Mouse (Mus musculus) heart, embryonic 13.5 days (tissue): ENCODE measurements around the gene Washc2. TPM values are rescaled to one million over a fixed set of nuclear protein-coding genes. Genes with fewer than 3 reads are reported as not detected.

Source experiments
- ATAC-seq: fragments of 200-750 bp; cut with Nextera tagmentation; 2 replicates; pipeline ENCODE4 v1.8.0; 2017; ENCODE audit warnings: moderate TSS enrichment; ENCODE audit not compliant: insufficient number of reproducible peaks, low FRiP score, low TSS enrichment; ENCODE audit errors: extremely low read depth
- H3K27ac ChIP-seq: fragments of 300-500 bp; sonication (generic); replicated peaks from 2 replicates; pipeline ENCODE4 v1.5.1; 2015; ENCODE audit warnings: moderate library complexity, mild to moderate bottlenecking, inconsistent platforms
- H3K27me3 ChIP-seq: fragments of 300-500 bp; sonication (generic); replicated peaks from 2 replicates; pipeline ENCODE4 v1.6.1; 2015; ENCODE audit warnings: mild to moderate bottlenecking, inconsistent platforms
- H3K36me3 ChIP-seq: fragments of 300-500 bp; sonication (generic); 2 replicates; pipeline ENCODE4 v1.6.1; 2015; ENCODE audit warnings: mild to moderate bottlenecking, inconsistent platforms
- H3K4me1 ChIP-seq: fragments of 300-500 bp; sonication (generic); 2 replicates; pipeline ENCODE4 v1.6.1; 2015; ENCODE audit warnings: inconsistent platforms
- H3K4me2 ChIP-seq: fragments of 300-500 bp; sonication (generic); 2 replicates; pipeline ENCODE4 v1.6.1; 2015; ENCODE audit warnings: inconsistent platforms, mild to moderate bottlenecking, moderate library complexity
- H3K4me3 ChIP-seq: fragments of 300-500 bp; sonication (generic); 2 replicates; pipeline ENCODE4 v1.5.1; 2015; ENCODE audit warnings: moderate library complexity, mild to moderate bottlenecking, inconsistent platforms
- H3K9ac ChIP-seq: fragments of 300-500 bp; sonication (generic); 2 replicates; pipeline ENCODE4 v1.6.1; 2015; ENCODE audit warnings: inconsistent platforms, mild to moderate bottlenecking, moderate library complexity
- H3K9me3 ChIP-seq: fragments of 300-500 bp; sonication (generic); 2 replicates; pipeline ENCODE4 v1.6.1; 2016; ENCODE audit warnings: inconsistent platforms
- WGBS: fragments of 180-500 bp; shearing (Covaris S2); methylation state at CpG from one replicate; pipeline ENCODE4 v1.1.7; 2015; ENCODE audit warnings: mixed read lengths; 5-methylcytosine and 5-hydroxymethylcytosine counted together
- polyA plus RNA-seq: library from polyadenylated mRNA; unstranded; fragments of >200 nt; fragmentation: Nextera tagmentation; extraction: Ambion mirVana; gene quantifications from 2 replicates; pipeline ENCODE4 v1.2.1, GENCODE M21; 2015

The Washc2 gene
- polyA plus RNA-seq, 1 experiment from 2014 or later, result 31.4 TPM

- H3K9me3 ChIP-seq, result no peaks in the 10 kb centered on the region
- peaks cover 32% of the 10 kb centered on the region for H3K36me3 ChIP-seq
- WGBS, result under 1% methylated on average over 59 of the region's 67 CpGs
- H3K27ac ChIP-seq, result peak within 1 kb of the TSS; percentile 39
- peak within 1 kb of the TSS; percentile 72 for H3K4me3 ChIP-seq
- H3K4me1 ChIP-seq, result peaks cover 17% of the 10 kb centered on the region
- ATAC-seq, result peak; percentile 89
- H3K9ac ChIP-seq, result peak within 1 kb of the TSS; percentile 90
- H3K27me3 ChIP-seq, result no peaks in the 10 kb centered on the region
- peak within 1 kb of the TSS; percentile 88 for H3K4me2 ChIP-seq
These were observed 56.3 kb downstream of the Washc2 start, which contains the start of gene Zfand4 for GRCm38 (mm10) chr6:116264018-116264651. Gene Zfand4, plus strand, starts transcription at chr6:116264222.

- WGBS, result 86% methylated on average over 11 of the region's 11 CpGs
- Histone ChIP-seq H3K36me3 (peaks cover 27% of the 10 kb centered on the region), H3K27me3 (no peaks in the 10 kb centered on the region), H3K9me3 (no peaks in the 10 kb centered on the region), H3K27ac (no peak overlapping the region), H3K4me3 (peak overlapping the region; percentile 72), H3K4me1 (peaks cover 17% of the 10 kb centered on the region), H3K4me2 (peak overlapping the region; percentile 88), H3K9ac (peak overlapping the region; percentile 90; the same call in 1 of the 2 replicates)
- ATAC-seq, result no peak
These were observed 57.0 kb downstream of the Washc2 start for GRCm38 (mm10) chr6:116264836-116265235.

DNA sequence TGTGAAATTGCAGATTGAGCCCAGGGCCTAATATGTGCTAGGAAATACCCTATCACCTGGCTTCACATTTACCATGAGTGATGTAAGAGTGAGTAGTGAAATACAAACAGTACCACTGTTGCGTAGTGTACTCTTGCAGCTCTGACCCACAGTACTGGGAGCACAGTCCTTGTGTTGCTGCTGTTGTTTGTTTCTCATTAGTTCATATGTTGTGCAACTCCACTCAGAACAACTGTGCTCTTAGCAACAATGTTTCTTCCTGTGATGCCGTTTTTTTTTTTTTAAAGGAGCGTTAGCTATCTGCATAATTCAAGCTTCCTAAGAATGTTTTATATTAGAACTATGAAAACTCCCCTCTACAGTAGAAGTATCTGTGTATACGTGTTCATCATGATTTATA, 57.8 kb downstream of the Washc2 start:
- peaks cover 21% of the 10 kb centered on the region for H3K36me3 ChIP-seq
- WGBS, result 80% methylated on average over 4 of the region's 4 CpGs
- no peaks in the 10 kb centered on the region for H3K9me3 ChIP-seq
- H3K9ac ChIP-seq, result no peak overlapping the region
- no peak overlapping the region for H3K4me3 ChIP-seq
- no peak for ATAC-seq
- no peak overlapping the region for H3K27ac ChIP-seq
- peaks cover 17% of the 10 kb centered on the region for H3K4me1 ChIP-seq
- peak overlapping the region; percentile 61 for H3K4me2 ChIP-seq
- no peaks in the 10 kb centered on the region for H3K27me3 ChIP-seq

DNA sequence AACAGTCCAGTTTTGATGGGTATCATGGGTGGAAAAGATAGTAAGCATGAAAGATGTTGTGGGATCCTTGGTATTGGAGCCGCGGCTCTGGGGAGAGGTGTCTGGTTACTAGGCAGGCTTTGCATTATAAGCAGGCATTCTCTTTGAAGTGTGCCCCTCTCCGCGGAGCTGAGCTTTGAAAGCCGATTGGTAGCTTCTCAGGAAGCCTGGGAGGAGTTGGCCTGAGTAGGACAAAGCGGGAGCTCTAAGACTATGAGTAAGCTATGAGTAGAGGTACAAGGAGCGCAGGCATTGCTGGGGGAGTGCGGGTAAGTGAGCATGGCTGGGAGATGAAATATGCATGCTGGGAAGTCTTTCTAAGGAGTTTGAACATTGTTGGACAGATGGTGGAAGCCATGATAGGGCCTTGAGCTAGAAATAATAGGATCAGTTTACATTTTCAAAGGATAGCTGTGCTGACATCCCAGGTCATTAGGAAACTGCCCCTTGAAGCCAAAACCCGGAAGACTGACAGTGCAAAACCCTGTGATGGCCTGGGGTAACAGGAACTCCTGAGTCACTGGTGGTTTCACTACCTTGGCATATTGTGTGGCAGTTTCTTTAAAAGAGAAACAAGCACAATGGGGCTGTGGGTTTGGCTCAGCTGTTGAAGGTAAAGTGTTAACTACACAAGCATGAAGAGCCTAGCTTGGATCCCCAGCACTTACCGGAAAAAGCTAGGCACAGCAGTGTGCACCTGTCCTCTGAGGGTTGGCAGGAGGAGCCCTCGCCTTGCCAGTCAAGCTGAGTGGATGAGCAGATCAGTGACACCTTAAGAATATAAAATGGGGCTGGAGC, 58.7 kb downstream of the Washc2 start:
- no peak for ATAC-seq
- Histone ChIP-seq H3K9ac (0 out of 2 replicates have a peak overlapping the region, but pooled peaks have one; percentile 53), H3K4me2 (peak overlapping the region; percentile 61), H3K27me3 (no peaks in the 10 kb centered on the region), H3K9me3 (no peaks in the 10 kb centered on the region), H3K36me3 (peaks cover 12% of the 10 kb centered on the region; the same call in 1 of the 2 replicates), H3K4me1 (peaks cover 17% of the 10 kb centered on the region), H3K4me3 (peak overlapping the region; percentile 25; the same call in 1 of the 2 replicates), H3K27ac (no peak overlapping the region; the same call in 1 of the 2 replicates)
- 27% methylated on average over 11 of the region's 11 CpGs for WGBS

DNA sequence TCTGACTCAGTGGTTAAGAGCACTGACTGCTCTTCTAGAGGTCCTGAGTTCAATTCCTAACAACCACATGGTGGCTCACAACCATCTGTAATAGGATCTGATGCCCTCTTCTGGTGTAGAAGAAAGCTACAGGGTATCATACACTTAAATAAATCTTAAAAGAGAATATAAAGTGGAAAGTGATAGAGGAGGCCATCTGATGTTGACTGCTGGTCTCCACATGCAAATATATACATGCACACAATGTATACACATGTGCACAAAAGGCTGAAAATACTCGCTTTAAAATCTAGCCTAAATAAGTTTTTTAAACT, 59.2 kb downstream of the Washc2 start:
- ATAC-seq, result no peak
- H3K27ac ChIP-seq, result no peak overlapping the region
- H3K27me3 ChIP-seq, result no peaks in the 10 kb centered on the region
- no peak overlapping the region for H3K4me2 ChIP-seq
- peaks cover 7% of the 10 kb centered on the region; the same call in 1 of the 2 replicates for H3K36me3 ChIP-seq
- H3K9me3 ChIP-seq, result no peaks in the 10 kb centered on the region
- H3K4me1 ChIP-seq, result peaks cover 17% of the 10 kb centered on the region
- H3K9ac ChIP-seq, result no peak overlapping the region
- no peak overlapping the region for H3K4me3 ChIP-seq
- 70% methylated on average over 1 of the region's 1 CpGs for WGBS

DNA sequence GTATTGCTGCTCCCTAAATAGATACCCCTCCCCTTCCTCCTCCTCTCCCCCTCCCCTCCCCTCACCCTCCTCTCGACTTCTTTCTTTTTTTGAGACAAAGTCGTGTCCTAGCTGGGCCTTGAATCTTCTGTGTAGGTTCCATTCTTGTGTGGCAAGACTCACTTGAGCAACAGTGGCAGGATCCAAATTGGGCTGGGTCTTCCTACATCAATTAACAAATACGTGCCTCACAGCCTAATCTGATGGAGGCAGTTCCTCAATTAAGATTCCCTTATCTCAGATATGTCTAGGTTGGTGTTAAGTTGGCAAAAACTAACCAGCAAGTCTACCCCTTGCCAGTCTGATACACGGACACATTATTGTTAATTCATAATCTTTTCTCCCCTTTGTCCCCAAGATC, 67.9 kb downstream of the Washc2 start:
- Histone ChIP-seq H3K27ac (no peak overlapping the region), H3K9ac (no peak overlapping the region), H3K4me1 (no peaks in the 10 kb centered on the region), H3K4me3 (no peak overlapping the region), H3K27me3 (no peaks in the 10 kb centered on the region), H3K36me3 (no peaks in the 10 kb centered on the region), H3K9me3 (no peaks in the 10 kb centered on the region), H3K4me2 (no peak overlapping the region)
- WGBS, result 66% methylated on average over 4 of the region's 4 CpGs
- no peak for ATAC-seq

DNA sequence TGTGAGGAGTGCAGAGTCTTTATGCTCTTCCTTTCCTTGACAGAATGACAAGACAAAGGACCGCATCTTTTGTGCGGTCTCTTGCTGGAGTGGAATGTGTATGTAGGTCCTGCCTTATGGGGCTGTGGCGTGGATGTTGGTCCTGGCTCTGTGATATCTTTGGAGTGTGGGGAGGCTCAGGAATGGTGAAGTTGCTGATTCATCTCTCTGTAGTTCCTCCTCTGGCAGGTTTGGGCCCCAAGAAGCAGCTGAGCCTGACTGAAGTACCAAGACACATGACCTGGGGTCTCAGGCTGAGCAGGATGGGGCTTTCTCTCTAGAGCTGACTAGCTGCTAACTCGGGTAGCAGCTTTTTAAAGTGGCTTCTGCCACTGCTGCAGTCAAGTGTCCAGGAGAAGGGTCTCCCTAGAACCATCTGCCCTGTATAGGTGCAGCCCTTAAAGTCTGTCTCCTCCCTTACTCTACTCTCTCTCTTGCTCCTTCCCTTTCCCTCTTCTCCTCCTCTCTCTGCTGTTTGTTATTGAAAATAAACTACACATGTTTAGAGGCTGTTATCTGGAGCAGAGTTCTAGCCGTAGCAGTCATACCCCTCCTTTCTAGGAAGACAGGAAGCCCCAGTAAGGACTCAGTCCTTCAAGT, 71.0 kb downstream of the Washc2 start:
- Histone ChIP-seq H3K27ac (no peak overlapping the region), H3K4me2 (no peak overlapping the region), H3K9me3 (no peaks in the 10 kb centered on the region), H3K9ac (no peak overlapping the region; the same call in 1 of the 2 replicates), H3K27me3 (no peaks in the 10 kb centered on the region), H3K4me3 (no peak overlapping the region), H3K4me1 (no peaks in the 10 kb centered on the region), H3K36me3 (0 out of 2 replicates have a peak, but pooled peaks cover 3% of the 10 kb centered on the region)
- WGBS, result 54% methylated on average over 5 of the region's 5 CpGs
- no peak for ATAC-seq

GRCm38 (mm10) chr6:116281014-116281413, 73.2 kb downstream of the Washc2 start:
- WGBS, result 88% methylated on average over 13 of the region's 13 CpGs
- no peak for ATAC-seq
- H3K36me3 ChIP-seq, result 0 out of 2 replicates have a peak, but pooled peaks cover 3% of the 10 kb centered on the region

DNA sequence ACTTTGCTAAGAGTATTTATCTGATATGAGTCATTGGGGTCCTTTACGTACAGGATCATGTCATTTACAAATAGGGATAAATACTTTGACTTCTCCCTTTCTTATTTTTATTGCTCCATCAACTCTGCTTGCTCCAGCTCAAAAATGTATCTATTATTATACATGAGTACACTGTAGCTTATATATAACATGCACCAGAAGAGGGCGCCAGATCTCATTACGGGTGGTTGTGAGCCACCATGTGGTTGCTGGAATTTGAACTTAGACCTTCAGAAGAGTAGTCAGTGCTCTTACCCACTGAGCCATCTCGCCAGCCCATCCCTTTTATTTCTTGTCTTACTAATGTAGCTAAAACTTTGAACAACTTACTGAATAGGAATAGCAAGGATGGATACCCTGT, 74.7 kb downstream of the Washc2 start:
- 46% methylated on average over 4 of the region's 4 CpGs for WGBS
- 0 out of 2 replicates have a peak, but pooled peaks cover 3% of the 10 kb centered on the region for H3K36me3 ChIP-seq
- H3K27ac ChIP-seq, result no peak overlapping the region
- no peaks in the 10 kb centered on the region for H3K4me1 ChIP-seq
- H3K27me3 ChIP-seq, result no peaks in the 10 kb centered on the region
- no peak overlapping the region for H3K9ac ChIP-seq
- H3K4me3 ChIP-seq, result no peak overlapping the region
- no peaks in the 10 kb centered on the region for H3K9me3 ChIP-seq
- no peak overlapping the region for H3K4me2 ChIP-seq
- ATAC-seq, result no peak

More at GRCm38 (mm10) chr6:116281014-116281413, 73.2 kb downstream of the Washc2 start:
- H3K27ac ChIP-seq, result no peak overlapping the region
- no peak overlapping the region for H3K4me2 ChIP-seq
- no peaks in the 10 kb centered on the region for H3K27me3 ChIP-seq
- H3K9me3 ChIP-seq, result no peaks in the 10 kb centered on the region
- H3K4me3 ChIP-seq, result no peak overlapping the region
- H3K9ac ChIP-seq, result no peak overlapping the region
- H3K4me1 ChIP-seq, result no peaks in the 10 kb centered on the region

DNA sequence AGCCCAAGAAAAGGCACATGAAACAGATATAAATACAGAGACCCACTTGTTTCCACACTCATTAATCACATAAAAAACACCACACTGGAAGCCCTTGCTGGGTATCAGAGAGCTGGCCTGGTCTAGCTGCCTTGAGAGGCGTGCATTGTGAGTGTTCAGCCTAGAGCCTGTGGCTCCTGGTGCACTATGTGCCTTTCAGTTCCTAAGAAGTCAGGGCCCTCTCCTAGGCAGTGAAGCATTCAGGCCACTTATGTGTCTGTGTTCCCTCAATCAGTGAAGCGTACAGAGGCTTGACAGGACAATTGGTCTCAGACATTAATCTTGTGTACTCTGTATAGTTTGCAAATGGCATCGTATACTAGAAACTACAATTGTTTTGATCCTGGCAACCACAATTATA, 75.4 kb downstream of the Washc2 start:
- no peak overlapping the region for H3K9ac ChIP-seq
- H3K27me3 ChIP-seq, result no peaks in the 10 kb centered on the region
- 0 out of 2 replicates have a peak, but pooled peaks cover 3% of the 10 kb centered on the region for H3K36me3 ChIP-seq
- ATAC-seq, result peak; percentile 37; the same call in 1 of the 2 replicates
- 73% methylated on average over 3 of the region's 3 CpGs for WGBS
- no peaks in the 10 kb centered on the region for H3K9me3 ChIP-seq
- H3K4me3 ChIP-seq, result no peak overlapping the region
- no peak overlapping the region for H3K4me2 ChIP-seq
- H3K4me1 ChIP-seq, result no peaks in the 10 kb centered on the region
- H3K27ac ChIP-seq, result no peak overlapping the region

DNA sequence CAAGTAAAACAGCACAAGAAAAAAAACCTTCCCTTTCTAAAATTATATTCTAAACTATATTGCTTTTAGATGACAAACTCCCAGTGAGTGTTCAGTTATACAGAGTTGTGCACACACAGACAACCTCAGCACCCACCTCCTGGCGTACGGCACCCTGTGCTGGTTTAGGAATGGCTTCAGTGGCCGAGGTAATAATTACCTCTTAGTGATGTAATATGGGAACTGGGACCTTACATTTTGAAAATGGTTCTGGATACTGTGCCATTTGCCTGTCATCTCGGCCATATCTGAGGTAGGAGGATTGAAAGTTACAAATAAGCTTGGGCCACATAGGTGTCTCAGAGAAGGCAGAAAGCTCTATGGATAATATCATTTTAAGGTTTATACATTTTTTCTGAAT, 78.5 kb downstream of the Washc2 start:
- 88% methylated on average over 4 of the region's 4 CpGs for WGBS
- H3K4me1 ChIP-seq, result no peaks in the 10 kb centered on the region
- 0 out of 2 replicates have a peak, but pooled peaks cover 2% of the 10 kb centered on the region for H3K36me3 ChIP-seq
- H3K27me3 ChIP-seq, result no peaks in the 10 kb centered on the region
- no peak overlapping the region for H3K4me3 ChIP-seq
- no peak overlapping the region for H3K27ac ChIP-seq
- no peak overlapping the region for H3K9ac ChIP-seq
- H3K9me3 ChIP-seq, result no peaks in the 10 kb centered on the region
- H3K4me2 ChIP-seq, result no peak overlapping the region
- ATAC-seq, result no peak
